Mouse (Mus musculus) kidney, postnatal 0 days (tissue): Measurements from ENCODE around the gene Hdc. TPM values are rescaled to one million over a fixed set of nuclear protein-coding genes. Genes with fewer than 3 reads are reported as not detected.

ENCODE experiments used
- ATAC-seq: fragments of 200-750 bp; cut with Nextera tagmentation; replicated peaks from 2 replicates; pipeline ENCODE4 v1.8.0; 2017; ENCODE audit warnings: low read depth, moderate number of reproducible peaks, moderate TSS enrichment, moderate library complexity; ENCODE audit not compliant: low FRiP score
- DNase-seq: peaks from one replicate; pipeline ENCODE4 v3.0.0-alpha.2; 2016; ENCODE audit warnings: low spot score
- H3K27ac ChIP-seq: fragments of 300-500 bp; sonication (generic); 2 replicates; pipeline ENCODE4 v1.5.1; 2014; ENCODE audit warnings: mild to moderate bottlenecking
- H3K27me3 ChIP-seq: fragments of 300-500 bp; sonication (generic); 2 replicates; pipeline ENCODE4 v1.6.1; 2014; ENCODE audit warnings: low read length, mixed read lengths; ENCODE audit not compliant: insufficient read depth
- H3K36me3 ChIP-seq: fragments of 300-500 bp; sonication (generic); 2 replicates; pipeline ENCODE4 v1.6.1; 2014; ENCODE audit warnings: low read length, mixed read lengths; ENCODE audit not compliant: insufficient read depth
- H3K4me1 ChIP-seq: fragments of 300-500 bp; sonication (generic); replicated peaks from 2 replicates; pipeline ENCODE4 v1.6.1; 2014; ENCODE audit warnings: antibody characterized with exemption, low read length, mixed read lengths; ENCODE audit not compliant: insufficient read depth
- H3K4me2 ChIP-seq: fragments of 300-500 bp; sonication (generic); 2 replicates; pipeline ENCODE4 v1.6.1; 2014; ENCODE audit warnings: mild to moderate bottlenecking, low read length, moderate library complexity, mixed read lengths
- H3K4me3 ChIP-seq: fragments of 300-500 bp; sonication (generic); replicated peaks from 2 replicates; pipeline ENCODE4 v1.5.1; 2014; ENCODE audit warnings: low read depth, low read length
- H3K9ac ChIP-seq: fragments of 300-500 bp; sonication (generic); 2 replicates; pipeline ENCODE4 v1.6.1; 2014; ENCODE audit warnings: low read depth, low read length
- H3K9me3 ChIP-seq: fragments of 300-500 bp; sonication (generic); replicated peaks from 2 replicates; pipeline ENCODE4 v1.6.1; 2016; ENCODE audit warnings: low read length, inconsistent platforms, mixed read lengths
- CTCF ChIP-seq: IDR thresholded peaks from 2 replicates; pipeline ENCODE4 v1.5.1; 2016; ENCODE audit warnings: antibody characterized with exemption, low read depth, mild to moderate bottlenecking, moderate library complexity
- WGBS: fragments of 180-500 bp; shearing (Covaris S2); extraction: QIAGEN DNeasy Blood & Tissue Kit; methylation state at CpG from one replicate; pipeline ENCODE4 v1.1.7; 2014; 5-methylcytosine and 5-hydroxymethylcytosine counted together
- polyA plus RNA-seq: library from polyadenylated mRNA; unstranded; fragments of >200 nt; fragmentation: Nextera tagmentation; extraction: Ambion mirVana; gene quantifications from 2 replicates; pipeline ENCODE4 v1.2.1, GENCODE M21; 2015

Hdc gene
- polyA plus RNA-seq, 1 experiment from 2014 or later = 223 TPM

GRCm38 (mm10) chr2:126572163-126572562 lies 46.9 kb downstream of the Hdc start:
- TF ChIP-seq CTCF = no peak
- DNase-seq = no peak
- no peaks in the 10 kb centered on the region for H3K4me1 ChIP-seq
- no peaks in the 10 kb centered on the region for H3K9me3 ChIP-seq
- no peak overlapping the region for H3K4me3 ChIP-seq
- no peak overlapping the region for H3K27ac ChIP-seq
- no peak overlapping the region for H3K9ac ChIP-seq
- no peaks in the 10 kb centered on the region for H3K36me3 ChIP-seq
- ATAC-seq = no peak
- H3K4me2 ChIP-seq = no peak overlapping the region
- whole genome bisulfite sequencing = 62% methylated on average over 1 of the region's 1 CpGs
- H3K27me3 ChIP-seq = no peaks in the 10 kb centered on the region

GRCm38 (mm10) chr2:126563411-126564105 lies 55.5 kb downstream of the Hdc start:
- no peaks in the 10 kb centered on the region for H3K4me1 ChIP-seq
- whole genome bisulfite sequencing = 58% methylated on average over 17 of the region's 17 CpGs
- ATAC-seq = no peak
- H3K9ac ChIP-seq = no peak overlapping the region
- H3K36me3 ChIP-seq = no peaks in the 10 kb centered on the region
- peak; percentile 17 for DNase-seq
- no peak for TF ChIP-seq CTCF
- no peaks in the 10 kb centered on the region for H3K9me3 ChIP-seq
- no peak overlapping the region for H3K27ac ChIP-seq
- no peak overlapping the region for H3K4me2 ChIP-seq
- no peak overlapping the region for H3K4me3 ChIP-seq
- no peaks in the 10 kb centered on the region for H3K27me3 ChIP-seq

GRCm38 (mm10) chr2:126560094-126560493 lies 59.0 kb downstream of the Hdc start:
- no peak overlapping the region for H3K27ac ChIP-seq
- no peak for TF ChIP-seq CTCF
- DNase-seq = no peak
- H3K4me2 ChIP-seq = no peak overlapping the region
- H3K4me1 ChIP-seq = no peaks in the 10 kb centered on the region
- no peaks in the 10 kb centered on the region for H3K9me3 ChIP-seq
- no peak overlapping the region for H3K4me3 ChIP-seq
- no peaks in the 10 kb centered on the region for H3K36me3 ChIP-seq
- no peak overlapping the region for H3K9ac ChIP-seq
- ATAC-seq = no peak
- WGBS = 85% methylated on average over 1 of the region's 1 CpGs
- H3K27me3 ChIP-seq = no peaks in the 10 kb centered on the region

GRCm38 (mm10) chr2:126555533-126555932 lies 63.6 kb downstream of the Hdc start:
- peak; percentile 19 for DNase-seq
- H3K9ac ChIP-seq = no peak overlapping the region
- no peaks in the 10 kb centered on the region for H3K36me3 ChIP-seq
- H3K27me3 ChIP-seq = peaks cover 24% of the 10 kb centered on the region
- H3K4me2 ChIP-seq = 0 out of 2 replicates have a peak overlapping the region, but pooled peaks have one; percentile 10
- H3K4me1 ChIP-seq = 0 out of 2 replicates have a peak, but pooled peaks cover 4% of the 10 kb centered on the region
- H3K9me3 ChIP-seq = no peaks in the 10 kb centered on the region
- WGBS = 76% methylated on average over 5 of the region's 5 CpGs
- TF ChIP-seq CTCF = no peak
- ATAC-seq = no peak; the same call in 1 of the 2 replicates
- no peak overlapping the region for H3K27ac ChIP-seq
- H3K4me3 ChIP-seq = no peak overlapping the region

- Histone ChIP-seq H3K4me1 (0 out of 2 replicates have a peak, but pooled peaks cover 4% of the 10 kb centered on the region), H3K9me3 (no peaks in the 10 kb centered on the region), H3K27ac (peak overlapping the region; percentile 42; the same call in 1 of the 2 replicates), H3K27me3 (peaks cover 24% of the 10 kb centered on the region), H3K9ac (peak overlapping the region; percentile 61), H3K4me3 (peak overlapping the region; percentile 60), H3K4me2 (peak overlapping the region; percentile 94), H3K36me3 (no peaks in the 10 kb centered on the region)
- DNase-seq (no peak), ATAC-seq (no peak; the same call in 1 of the 2 replicates)
- no peak for TF ChIP-seq CTCF
- WGBS = 3% methylated on average over 26 of the region's 26 CpGs
These were observed 65.8 kb downstream of the Hdc start for GRCm38 (mm10) chr2:126553291-126553639.

- DNase-seq = peak; percentile 28
These were observed 66.5 kb downstream of the Hdc start, which contains the start of gene Slc27a2 for GRCm38 (mm10) chr2:126552357-126553290. TSS of gene Slc27a2 (plus strand) at chr2:126552407.

More at GRCm38 (mm10) chr2:126552357-126553290, 66.5 kb downstream of the Hdc start, which contains the start of gene Slc27a2:
- peak within 1 kb of the TSS; percentile 60 for H3K4me3 ChIP-seq
- peak within 1 kb of the TSS; percentile 42; the same call in 1 of the 2 replicates for H3K27ac ChIP-seq
- TF ChIP-seq CTCF = no peak
- peaks cover 24% of the 10 kb centered on the region for H3K27me3 ChIP-seq
- H3K9ac ChIP-seq = peak within 1 kb of the TSS; percentile 61
- no peaks in the 10 kb centered on the region for H3K9me3 ChIP-seq
- peak within 1 kb of the TSS; percentile 94 for H3K4me2 ChIP-seq
- no peaks in the 10 kb centered on the region for H3K36me3 ChIP-seq
- ATAC-seq = peak; percentile 86
- H3K4me1 ChIP-seq = 0 out of 2 replicates have a peak, but pooled peaks cover 4% of the 10 kb centered on the region
- WGBS = 1% methylated on average over 59 of the region's 61 CpGs
